Mouse (Mus musculus) heart, embryonic 12.5 days (tissue): ENCODE data around the gene Megf6. TPM values are rescaled to one million over a fixed set of nuclear protein-coding genes. Genes with fewer than 3 reads are reported as not detected.

Experiments
- ATAC-seq: fragments of 200-750 bp; cut with Nextera tagmentation; 2 replicates; pipeline ENCODE4 v1.8.0; 2017; ENCODE audit warnings: moderate TSS enrichment, moderate library complexity; ENCODE audit not compliant: insufficient number of reproducible peaks, low FRiP score
- H3K27ac ChIP-seq: fragments of 300-500 bp; sonication (generic); 2 replicates; pipeline ENCODE4 v1.5.1; 2016; ENCODE audit warnings: mild to moderate bottlenecking, moderate library complexity; ENCODE audit not compliant: poor library complexity, severe bottlenecking
- H3K27me3 ChIP-seq: fragments of 300-500 bp; sonication (generic); replicated peaks from 2 replicates; pipeline ENCODE4 v1.6.1; 2016; ENCODE audit warnings: mild to moderate bottlenecking, moderate library complexity
- H3K36me3 ChIP-seq: fragments of 300-500 bp; sonication (generic); 2 replicates; pipeline ENCODE4 v1.6.1; 2016; ENCODE audit warnings: mild to moderate bottlenecking, moderate library complexity
- H3K4me1 ChIP-seq: fragments of 300-500 bp; sonication (generic); replicated peaks from 2 replicates; pipeline ENCODE4 v1.6.1; 2016; ENCODE audit warnings: mild to moderate bottlenecking
- H3K4me2 ChIP-seq: fragments of 300-500 bp; sonication (generic); 2 replicates; pipeline ENCODE4 v1.6.1; 2016; ENCODE audit warnings: mild to moderate bottlenecking, moderate library complexity
- H3K4me3 ChIP-seq: fragments of 300-500 bp; sonication (generic); 2 replicates; pipeline ENCODE4 v1.5.1; 2016; ENCODE audit warnings: mild to moderate bottlenecking
- H3K9ac ChIP-seq: fragments of 300-500 bp; sonication (generic); 2 replicates; pipeline ENCODE4 v1.6.1; 2016; ENCODE audit warnings: mild to moderate bottlenecking, moderate library complexity
- H3K9me3 ChIP-seq: fragments of 300-500 bp; sonication (generic); replicated peaks from 2 replicates; pipeline ENCODE4 v1.6.1; 2016; ENCODE audit warnings: mild to moderate bottlenecking, moderate library complexity
- WGBS: fragments of 180-500 bp; shearing (Covaris S2); methylation state at CpG from one replicate; pipeline ENCODE4 v1.1.7; 2016; 5-methylcytosine and 5-hydroxymethylcytosine counted together
- polyA plus RNA-seq: library from polyadenylated mRNA; unstranded; fragments of >200 nt; fragmentation: Nextera tagmentation; extraction: Ambion mirVana; gene quantifications from 2 replicates; pipeline ENCODE4 v1.2.1, GENCODE M21; 2016

The Megf6 gene
- polyA plus RNA-seq, 1 experiment from 2014 or later, result 19.4 TPM

DNA sequence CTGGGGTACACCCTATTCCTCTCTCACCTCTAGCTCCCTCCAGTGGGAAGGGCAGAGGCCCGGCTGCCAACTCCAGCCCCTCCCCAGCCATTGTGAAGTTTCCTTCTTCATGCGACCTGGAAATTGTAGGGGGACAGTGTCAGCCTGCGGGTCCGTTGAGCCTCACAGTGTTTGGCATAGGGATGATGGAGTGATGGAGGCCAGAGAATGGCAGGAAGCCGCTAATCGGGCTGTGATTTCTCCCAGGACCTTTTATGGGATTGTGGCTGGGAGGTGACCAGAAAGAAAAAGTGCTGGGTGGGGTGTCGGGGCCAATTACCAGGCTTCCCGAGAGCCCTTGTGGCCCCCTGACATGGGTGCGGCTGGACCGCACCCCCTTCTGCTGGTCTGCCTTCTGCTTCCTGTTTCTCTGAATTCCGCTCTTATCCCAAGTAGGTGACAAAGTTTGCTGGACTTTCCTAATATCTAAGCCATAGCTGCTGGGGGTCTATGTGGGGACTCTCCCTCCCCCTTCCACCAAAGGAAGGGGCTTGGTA is 15.5 kb downstream of the Megf6 start:
- peak overlapping the region; percentile 1; the same call in 1 of the 2 replicates for H3K27ac ChIP-seq

DNA sequence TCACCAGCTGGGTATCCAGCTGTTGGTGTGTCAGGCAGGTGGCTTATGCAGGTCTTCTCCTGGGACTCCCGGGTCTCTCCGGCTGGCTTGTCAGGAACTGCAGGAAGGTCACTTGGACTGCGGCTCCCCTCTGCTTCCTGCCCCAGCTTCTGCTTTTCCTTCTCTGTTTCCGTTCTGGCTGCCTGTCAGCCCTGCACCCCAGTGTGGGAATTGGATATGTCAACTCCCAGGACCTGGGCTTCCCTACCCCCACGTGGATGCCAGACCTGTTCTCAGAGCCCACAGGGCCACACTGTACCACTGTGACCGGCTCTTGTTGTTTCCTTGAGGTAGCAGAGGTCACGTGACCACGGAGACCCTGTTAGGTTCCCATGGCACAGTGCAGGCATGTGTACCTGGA is 18.4 kb downstream of the Megf6 start:
- no peak overlapping the region for H3K4me2 ChIP-seq
- ATAC-seq, result peak; percentile 47
- H3K27me3 ChIP-seq, result 0 out of 2 replicates have a peak, but pooled peaks cover 3% of the 10 kb centered on the region
- no peak overlapping the region for H3K4me3 ChIP-seq
- H3K4me1 ChIP-seq, result peaks cover 30% of the 10 kb centered on the region
- peaks cover 3% of the 10 kb centered on the region; the same call in 1 of the 2 replicates for H3K36me3 ChIP-seq
- no peaks in the 10 kb centered on the region for H3K9me3 ChIP-seq
- 54% methylated on average over 8 of the region's 8 CpGs for WGBS
- peak overlapping the region; percentile 40 for H3K27ac ChIP-seq
- H3K9ac ChIP-seq, result no peak overlapping the region

More for the DNA sequence above, 15.5 kb downstream of the Megf6 start:
- Histone ChIP-seq H3K36me3 (peaks cover under 1% of the 10 kb centered on the region; the same call in 1 of the 2 replicates), H3K9ac (no peak overlapping the region), H3K4me2 (no peak overlapping the region), H3K4me1 (peaks cover 37% of the 10 kb centered on the region), H3K4me3 (no peak overlapping the region), H3K9me3 (no peaks in the 10 kb centered on the region), H3K27me3 (peaks cover 12% of the 10 kb centered on the region; the same call in 1 of the 2 replicates)
- ATAC-seq, result no peak; the same call in 1 of the 2 replicates
- WGBS, result 48% methylated on average over 11 of the region's 11 CpGs

DNA sequence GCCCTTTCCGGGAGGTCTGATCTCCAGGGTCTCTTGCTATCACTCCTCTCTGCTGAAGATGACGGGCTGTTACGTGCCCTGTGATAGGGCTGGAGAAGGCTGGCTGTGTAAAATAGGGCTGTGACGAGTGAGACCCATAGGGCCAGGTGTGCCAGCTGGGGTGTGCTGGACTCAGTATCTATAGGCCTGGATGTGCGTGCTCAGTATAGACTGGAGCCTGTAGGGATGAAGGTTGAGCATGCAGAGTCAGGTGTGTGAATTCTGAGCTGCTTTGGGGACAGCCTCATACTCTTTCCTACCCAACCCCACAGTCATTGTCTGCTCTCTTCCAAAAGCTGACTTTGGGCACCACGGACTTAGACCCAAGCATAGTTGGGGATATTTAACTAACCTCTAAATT is 27.4 kb downstream of the Megf6 start:
- 50% methylated on average over 6 of the region's 6 CpGs for WGBS
- Histone ChIP-seq H3K4me3 (no peak overlapping the region), H3K36me3 (peaks cover 3% of the 10 kb centered on the region; the same call in 1 of the 2 replicates), H3K27ac (no peak overlapping the region), H3K9ac (no peak overlapping the region), H3K4me1 (peaks cover 12% of the 10 kb centered on the region), H3K4me2 (no peak overlapping the region), H3K9me3 (no peaks in the 10 kb centered on the region; the same call in 1 of the 2 replicates), H3K27me3 (no peaks in the 10 kb centered on the region)
- no peak for ATAC-seq

DNA sequence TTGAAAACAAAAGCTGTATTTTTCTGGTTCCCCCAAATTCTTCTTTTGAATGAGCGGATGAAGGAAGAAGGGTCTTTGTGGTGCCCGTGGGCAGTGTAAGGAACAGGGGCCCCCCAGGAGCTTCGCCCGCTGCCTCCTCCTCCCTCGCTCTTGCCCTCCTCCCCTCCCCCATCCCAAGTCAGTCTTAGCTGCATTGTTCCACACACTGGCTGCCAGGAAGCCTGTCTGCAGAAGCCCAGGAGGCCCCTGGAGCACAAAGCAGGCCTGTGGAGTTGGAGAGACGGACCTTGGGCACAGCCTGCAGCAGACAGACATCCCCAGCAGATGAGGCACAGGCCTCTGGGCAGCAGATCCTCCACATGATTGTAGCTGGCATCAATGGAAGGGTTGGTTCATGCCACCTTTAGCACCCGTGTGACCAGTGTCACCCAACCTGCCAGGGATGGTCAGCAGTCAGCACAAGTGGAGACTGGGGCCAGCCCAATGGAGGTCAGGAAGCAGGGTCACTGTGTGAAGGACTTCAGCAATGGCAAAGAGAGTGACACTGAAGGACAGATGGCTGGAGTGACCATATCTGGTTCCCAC is 27.9 kb downstream of the Megf6 start:
- Histone ChIP-seq H3K27ac (peak overlapping the region; percentile 29; the same call in 1 of the 2 replicates), H3K4me3 (no peak overlapping the region), H3K36me3 (peaks cover 3% of the 10 kb centered on the region; the same call in 1 of the 2 replicates), H3K27me3 (no peaks in the 10 kb centered on the region), H3K4me1 (peaks cover 12% of the 10 kb centered on the region), H3K9ac (no peak overlapping the region), H3K4me2 (no peak overlapping the region), H3K9me3 (no peaks in the 10 kb centered on the region; the same call in 1 of the 2 replicates)
- no peak for ATAC-seq
- 60% methylated on average over 7 of the region's 7 CpGs for WGBS

DNA sequence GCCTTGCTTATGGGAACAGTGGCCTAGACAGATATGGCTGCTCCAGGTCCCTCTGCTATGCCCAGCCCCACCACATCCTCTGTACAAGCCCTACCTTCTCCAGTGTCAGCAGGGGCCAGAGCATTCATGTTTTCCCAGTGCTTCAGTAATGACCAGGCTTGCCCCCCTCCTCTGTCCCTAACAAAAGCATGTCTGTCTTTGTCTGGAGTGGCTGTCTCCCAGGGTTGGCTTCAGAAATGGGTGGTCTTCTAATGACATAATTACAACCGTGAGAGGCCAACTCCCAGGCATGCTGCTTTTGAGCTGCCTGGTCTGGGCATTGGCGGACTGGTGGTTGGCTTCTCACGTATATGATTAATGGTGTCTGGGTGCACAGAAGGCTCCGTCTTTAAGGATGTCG is 31.0 kb downstream of the Megf6 start:
- no peaks in the 10 kb centered on the region for H3K9me3 ChIP-seq
- no peak for ATAC-seq
- 80% methylated on average over 5 of the region's 5 CpGs for WGBS

DNA sequence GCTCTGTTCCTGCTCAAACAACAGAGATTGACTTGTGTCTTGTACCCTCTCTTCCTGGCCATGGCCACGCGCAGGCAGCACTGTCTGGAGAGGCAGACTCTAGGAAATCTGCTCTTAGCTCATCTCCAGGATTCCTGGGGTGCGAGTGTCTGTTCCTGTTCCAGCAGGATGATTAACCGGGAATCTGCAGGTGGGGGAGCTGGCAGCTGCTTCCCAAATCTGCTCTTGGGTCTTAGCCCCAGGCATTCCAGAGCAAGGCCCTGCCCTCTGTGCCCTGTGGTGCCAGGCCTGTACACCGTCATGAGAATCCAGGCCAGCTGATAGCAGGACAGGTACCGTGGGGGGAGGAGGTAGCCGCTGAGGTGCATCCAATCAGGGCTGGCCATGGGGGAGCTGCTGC is 34.0 kb downstream of the Megf6 start:
- no peak overlapping the region for H3K4me3 ChIP-seq
- H3K27ac ChIP-seq, result no peak overlapping the region
- no peaks in the 10 kb centered on the region for H3K36me3 ChIP-seq
- H3K9me3 ChIP-seq, result no peaks in the 10 kb centered on the region
- 0 out of 2 replicates have a peak, but pooled peaks cover 8% of the 10 kb centered on the region for H3K27me3 ChIP-seq
- ATAC-seq, result no peak
- peaks cover 22% of the 10 kb centered on the region for H3K4me1 ChIP-seq
- no peak overlapping the region for H3K9ac ChIP-seq
- no peak overlapping the region for H3K4me2 ChIP-seq
- WGBS, result 67% methylated on average over 7 of the region's 7 CpGs

More for the DNA sequence above, 31.0 kb downstream of the Megf6 start:
- no peak overlapping the region for H3K27ac ChIP-seq
- H3K4me3 ChIP-seq, result no peak overlapping the region
- no peaks in the 10 kb centered on the region for H3K27me3 ChIP-seq
- no peak overlapping the region for H3K4me2 ChIP-seq
- no peak overlapping the region for H3K9ac ChIP-seq
- peaks cover 34% of the 10 kb centered on the region for H3K4me1 ChIP-seq
- H3K36me3 ChIP-seq, result no peaks in the 10 kb centered on the region

DNA sequence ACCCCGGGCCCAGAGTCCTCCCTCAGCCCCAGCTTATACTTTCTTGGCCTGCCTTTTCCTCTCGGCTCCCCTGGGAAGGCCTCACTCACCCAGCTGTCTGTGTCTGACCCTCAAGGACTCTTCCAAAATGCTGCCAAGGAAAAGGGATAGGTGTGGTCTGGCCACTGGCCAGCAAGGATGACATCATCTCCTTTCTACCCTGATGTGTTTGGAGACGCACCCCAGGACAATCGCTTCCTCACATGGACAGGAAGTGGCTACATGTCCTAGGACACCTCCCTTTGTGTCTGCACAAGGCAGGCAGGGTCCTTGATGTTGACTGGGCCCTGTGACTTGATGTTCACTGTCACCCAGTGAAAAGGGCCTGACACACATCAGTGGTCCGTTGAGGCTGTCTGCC is 34.9 kb downstream of the Megf6 start:
- Histone ChIP-seq H3K36me3 (no peaks in the 10 kb centered on the region), H3K27me3 (0 out of 2 replicates have a peak, but pooled peaks cover 8% of the 10 kb centered on the region), H3K4me3 (no peak overlapping the region), H3K27ac (no peak overlapping the region), H3K4me2 (no peak overlapping the region), H3K9ac (no peak overlapping the region), H3K9me3 (no peaks in the 10 kb centered on the region), H3K4me1 (peaks cover 28% of the 10 kb centered on the region)
- 50% methylated on average over 5 of the region's 5 CpGs for WGBS
- ATAC-seq, result peak; percentile 19; the same call in 1 of the 2 replicates

DNA sequence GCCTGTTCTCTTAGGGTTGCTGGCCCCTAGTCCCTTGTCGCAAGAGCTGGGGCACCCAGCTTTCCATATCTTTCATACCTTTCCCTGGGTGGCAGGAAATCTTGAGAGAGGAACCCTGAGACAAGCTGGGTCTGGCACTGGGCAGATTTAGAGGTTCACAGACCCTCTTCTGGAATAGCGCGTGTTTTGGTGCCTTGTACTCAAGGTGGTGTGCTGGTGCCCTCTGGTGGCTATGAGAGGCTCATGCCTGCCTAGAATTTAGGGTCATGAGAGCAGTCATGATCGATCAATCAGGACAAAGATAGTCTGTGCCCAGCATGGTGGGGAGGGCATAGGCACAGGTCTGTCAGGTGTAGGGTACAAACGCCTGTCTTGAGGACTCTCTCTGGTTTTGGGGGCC is 36.7 kb downstream of the Megf6 start:
- Histone ChIP-seq H3K9ac (no peak overlapping the region), H3K4me1 (peaks cover 29% of the 10 kb centered on the region), H3K27ac (no peak overlapping the region), H3K36me3 (no peaks in the 10 kb centered on the region), H3K4me2 (no peak overlapping the region), H3K4me3 (no peak overlapping the region), H3K9me3 (no peaks in the 10 kb centered on the region), H3K27me3 (0 out of 2 replicates have a peak, but pooled peaks cover 8% of the 10 kb centered on the region)
- 0 out of 2 replicates have a peak, but pooled peaks have one; percentile 12 for ATAC-seq
- 15% methylated on average over 5 of the region's 5 CpGs for WGBS

DNA sequence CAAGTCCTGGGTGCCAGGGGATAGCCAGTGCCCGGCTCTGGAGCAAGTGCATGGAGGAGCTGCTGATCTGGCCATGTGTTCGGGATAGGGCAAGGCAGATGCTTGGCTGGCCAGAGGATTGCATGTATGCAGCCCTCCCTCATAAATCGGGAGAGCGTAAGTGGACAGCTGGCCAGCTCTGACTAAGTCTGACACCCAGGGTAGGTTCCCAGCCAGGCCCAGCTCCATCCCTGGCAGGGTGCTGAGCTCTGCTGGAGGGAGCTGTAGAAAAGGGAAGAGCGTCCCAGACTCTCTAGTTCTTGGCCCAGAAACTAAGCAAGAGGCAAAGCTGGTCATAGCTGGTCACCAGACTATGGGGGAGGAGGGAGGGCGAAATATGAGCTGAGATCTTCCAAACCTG is 38.5 kb downstream of the Megf6 start:
- H3K9me3 ChIP-seq, result no peaks in the 10 kb centered on the region
- H3K4me1 ChIP-seq, result peaks cover 40% of the 10 kb centered on the region
- no peak overlapping the region for H3K27ac ChIP-seq
- H3K27me3 ChIP-seq, result peaks cover 8% of the 10 kb centered on the region; the same call in 1 of the 2 replicates
- no peak overlapping the region for H3K4me2 ChIP-seq
- H3K4me3 ChIP-seq, result no peak overlapping the region
- ATAC-seq, result no peak
- H3K9ac ChIP-seq, result no peak overlapping the region
- no peaks in the 10 kb centered on the region for H3K36me3 ChIP-seq
- WGBS, result 65% methylated on average over 6 of the region's 6 CpGs

DNA sequence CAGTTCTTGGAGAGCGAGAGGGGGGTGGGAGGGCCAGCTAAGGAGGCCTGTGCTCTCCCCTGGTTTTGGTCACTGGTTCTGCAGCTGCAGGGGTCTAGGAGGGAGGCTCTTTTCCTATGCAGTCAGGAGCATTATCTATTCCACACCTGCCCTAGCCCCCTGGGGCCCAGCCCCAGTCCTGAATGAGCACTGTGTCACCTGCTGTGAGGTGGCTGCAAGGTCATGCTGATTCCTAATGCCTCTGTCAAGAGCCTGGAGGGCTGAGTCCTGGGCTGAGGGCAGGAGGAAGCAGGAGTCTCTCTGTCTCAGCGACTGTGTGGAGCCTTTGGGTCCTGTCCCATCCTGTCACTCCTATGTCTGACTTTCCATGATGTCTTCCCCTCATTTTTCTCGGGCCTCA is 39.3 kb downstream of the Megf6 start:
- Histone ChIP-seq H3K4me2 (no peak overlapping the region), H3K4me3 (no peak overlapping the region), H3K4me1 (peaks cover 40% of the 10 kb centered on the region), H3K27me3 (peaks cover 8% of the 10 kb centered on the region), H3K9me3 (no peaks in the 10 kb centered on the region), H3K36me3 (no peaks in the 10 kb centered on the region), H3K9ac (no peak overlapping the region), H3K27ac (no peak overlapping the region)
- 30% methylated on average over 3 of the region's 3 CpGs for WGBS
- no peak for ATAC-seq

DNA sequence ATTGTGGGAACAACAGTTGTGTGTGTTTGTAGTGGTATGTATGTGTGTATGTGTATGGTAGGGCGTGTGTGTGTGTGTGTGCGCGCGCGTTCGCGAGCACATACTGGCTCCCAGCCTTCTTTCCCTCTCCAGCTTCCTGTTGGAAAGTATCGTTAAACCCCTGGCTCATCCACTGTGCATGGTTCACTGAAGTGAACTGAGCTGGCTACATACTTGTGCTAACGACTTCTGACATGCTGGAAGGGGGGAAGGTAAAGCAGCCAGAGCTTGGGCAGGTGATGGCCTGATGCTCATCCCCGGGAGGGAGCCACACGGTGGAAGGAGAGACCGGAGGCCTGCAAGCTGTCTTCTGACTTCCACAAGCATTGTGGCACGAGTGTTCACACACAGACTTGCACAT is 40.9 kb downstream of the Megf6 start:
- Histone ChIP-seq H3K4me1 (peaks cover 29% of the 10 kb centered on the region), H3K27ac (no peak overlapping the region), H3K36me3 (no peaks in the 10 kb centered on the region), H3K9me3 (no peaks in the 10 kb centered on the region), H3K4me3 (no peak overlapping the region), H3K4me2 (no peak overlapping the region), H3K9ac (no peak overlapping the region), H3K27me3 (peaks cover 8% of the 10 kb centered on the region)
- 80% methylated on average over 13 of the region's 13 CpGs for WGBS
- no peak for ATAC-seq
